Mouse (Mus musculus) forebrain, embryonic 14.5 days (tissue): Measurements from ENCODE around the gene Nav1. TPM values are rescaled to one million over a fixed set of nuclear protein-coding genes. Genes with fewer than 3 reads are reported as not detected.

Experiments
- ATAC-seq: fragments of 200-750 bp; cut with Nextera tagmentation; 2 replicates; pipeline ENCODE4 v1.8.0; 2017; ENCODE audit warnings: mild to moderate bottlenecking, moderate library complexity
- DNase-seq: peaks from one replicate; pipeline ENCODE4 v3.0.0-alpha.2; 2015; ENCODE audit warnings: low spot score
- H3K27ac ChIP-seq: fragments of 300-500 bp; sonication (generic); 2 replicates; pipeline ENCODE4 v1.5.1; 2014; ENCODE audit warnings: low read depth, mild to moderate bottlenecking, control low read depth, low read length, moderate library complexity
- H3K27me3 ChIP-seq: fragments of 300-500 bp; sonication (generic); replicated peaks from 2 replicates; pipeline ENCODE4 v1.6.1; 2014; ENCODE audit warnings: low read length, control low read depth, mixed read lengths; ENCODE audit not compliant: control insufficient read depth, insufficient read depth
- H3K36me3 ChIP-seq: fragments of 300-500 bp; sonication (generic); 2 replicates; pipeline ENCODE4 v1.6.1; 2014; ENCODE audit warnings: low read length, control low read depth; ENCODE audit not compliant: control insufficient read depth, insufficient read depth
- H3K4me1 ChIP-seq: fragments of 300-500 bp; sonication (generic); 2 replicates; pipeline ENCODE4 v1.6.1; 2014; ENCODE audit warnings: antibody characterized with exemption, low read length, control low read depth; ENCODE audit not compliant: control insufficient read depth, insufficient read depth
- H3K4me2 ChIP-seq: fragments of 300-500 bp; sonication (generic); 2 replicates; pipeline ENCODE4 v1.6.1; 2014; ENCODE audit warnings: mild to moderate bottlenecking, control low read depth, low read length
- H3K4me3 ChIP-seq: fragments of 300-500 bp; sonication (generic); 2 replicates; pipeline ENCODE4 v1.5.1; 2014; ENCODE audit warnings: low read depth, low read length, control low read depth
- H3K9ac ChIP-seq: fragments of 300-500 bp; sonication (generic); 2 replicates; pipeline ENCODE4 v1.6.1; 2014; ENCODE audit warnings: mild to moderate bottlenecking, low read length, control low read depth, moderate library complexity
- H3K9me3 ChIP-seq: fragments of 300-500 bp; sonication (generic); replicated peaks from 2 replicates; pipeline ENCODE4 v1.6.1; 2016; ENCODE audit warnings: low read length, control low read depth, mixed read lengths; ENCODE audit not compliant: control insufficient read depth
- WGBS: fragments of 180-500 bp; shearing (Covaris S2); extraction: QIAGEN DNeasy Blood & Tissue Kit; methylation state at CpG from one replicate; pipeline ENCODE4 v1.1.7; 2014; 5-methylcytosine and 5-hydroxymethylcytosine counted together
- polyA plus RNA-seq: library from polyadenylated mRNA; unstranded; fragments of >200 nt; fragmentation: Nextera tagmentation; extraction: Ambion mirVana; gene quantifications from 2 replicates; pipeline ENCODE4 v1.2.1, GENCODE M21; 2014

The Nav1 gene
- polyA plus RNA-seq, 1 experiment from 2014 or later: 26.1 TPM

DNA sequence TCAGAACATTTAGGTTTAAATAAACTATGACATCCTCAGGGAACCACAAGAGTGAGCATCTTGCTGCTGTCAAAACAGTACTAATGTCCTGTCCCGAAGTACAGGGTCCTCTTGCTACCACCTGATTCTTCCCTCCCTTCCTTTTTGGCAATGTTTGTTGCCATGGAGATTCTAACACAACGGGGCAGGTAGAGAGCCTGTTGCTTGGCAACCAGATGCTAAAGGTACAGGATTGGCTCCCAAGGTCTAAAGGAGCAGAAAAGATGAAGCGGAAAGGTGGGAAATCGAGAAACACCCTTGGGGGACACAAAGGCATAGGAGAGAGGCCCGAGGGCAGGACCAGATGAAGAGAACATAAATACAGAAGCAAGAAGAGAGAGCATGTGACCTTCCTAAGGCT, 17.6 kb upstream of the Nav1 start:
- peaks cover 7% of the 10 kb centered on the region; the same call in 1 of the 2 replicates for H3K4me1 ChIP-seq
- WGBS: 59% methylated on average over 5 of the region's 5 CpGs
- H3K9me3 ChIP-seq: no peaks in the 10 kb centered on the region
- H3K4me3 ChIP-seq: no peak overlapping the region
- H3K36me3 ChIP-seq: no peaks in the 10 kb centered on the region
- DNase-seq (no peak), ATAC-seq (no peak)
- H3K4me2 ChIP-seq: no peak overlapping the region
- H3K27me3 ChIP-seq: no peaks in the 10 kb centered on the region
- H3K27ac ChIP-seq: no peak overlapping the region
- H3K9ac ChIP-seq: no peak overlapping the region

DNA sequence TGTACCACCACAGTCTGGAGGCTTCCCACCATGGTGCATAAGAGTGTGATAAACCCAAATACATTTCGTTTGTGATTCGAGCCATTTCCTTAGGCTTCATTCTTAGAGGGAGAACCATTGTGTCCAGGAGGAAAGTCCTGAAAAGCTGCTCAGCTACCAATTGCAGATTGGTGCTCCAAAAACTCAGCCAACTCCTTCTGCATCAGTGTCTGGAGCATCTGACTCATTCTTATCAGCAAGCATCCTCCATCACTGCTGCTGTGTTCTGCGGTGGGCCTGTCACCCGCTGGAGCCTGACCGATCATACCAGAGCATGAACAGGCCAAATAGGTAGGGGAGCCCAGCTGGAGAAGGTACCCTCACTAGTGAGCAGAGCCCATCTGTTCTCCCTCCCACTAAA, 16.0 kb upstream of the Nav1 start:
- H3K4me1 ChIP-seq: peaks cover 7% of the 10 kb centered on the region; the same call in 1 of the 2 replicates
- H3K9ac ChIP-seq: no peak overlapping the region
- DNase-seq (no peak), ATAC-seq (no peak)
- H3K9me3 ChIP-seq: no peaks in the 10 kb centered on the region
- WGBS: 87% methylated on average over 5 of the region's 5 CpGs
- no peak overlapping the region for H3K27ac ChIP-seq
- H3K4me2 ChIP-seq: no peak overlapping the region
- H3K27me3 ChIP-seq: no peaks in the 10 kb centered on the region
- no peak overlapping the region for H3K4me3 ChIP-seq
- no peaks in the 10 kb centered on the region for H3K36me3 ChIP-seq

DNA sequence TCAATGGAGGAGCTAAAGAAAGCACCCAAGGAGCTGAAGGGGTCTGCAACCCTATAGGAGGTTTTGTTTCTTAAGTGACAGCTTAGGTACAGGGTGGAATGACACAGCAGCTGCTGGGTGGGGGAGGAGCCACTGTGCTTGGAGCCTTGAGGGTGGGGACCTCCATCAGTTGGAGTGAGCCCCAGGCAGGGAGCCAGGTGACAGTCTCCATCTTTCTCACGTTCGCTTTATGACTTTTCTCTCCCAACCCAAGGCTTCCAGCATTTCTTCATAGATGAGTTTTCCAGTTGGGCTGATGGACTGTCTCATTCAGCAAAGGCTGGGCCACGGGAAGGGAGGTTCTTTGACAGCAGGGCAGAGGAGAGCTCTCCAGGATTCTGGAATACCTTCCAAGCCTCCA, 14.2 kb upstream of the Nav1 start:
- no peak overlapping the region for H3K27ac ChIP-seq
- H3K4me3 ChIP-seq: no peak overlapping the region
- no peaks in the 10 kb centered on the region for H3K27me3 ChIP-seq
- no peak overlapping the region for H3K4me2 ChIP-seq
- 38% methylated on average over 3 of the region's 3 CpGs for WGBS
- H3K9me3 ChIP-seq: no peaks in the 10 kb centered on the region
- no peak overlapping the region for H3K9ac ChIP-seq
- no peaks in the 10 kb centered on the region for H3K36me3 ChIP-seq
- no peak for ATAC-seq
- DNase-seq: no peak
- H3K4me1 ChIP-seq: peaks cover 7% of the 10 kb centered on the region; the same call in 1 of the 2 replicates

DNA sequence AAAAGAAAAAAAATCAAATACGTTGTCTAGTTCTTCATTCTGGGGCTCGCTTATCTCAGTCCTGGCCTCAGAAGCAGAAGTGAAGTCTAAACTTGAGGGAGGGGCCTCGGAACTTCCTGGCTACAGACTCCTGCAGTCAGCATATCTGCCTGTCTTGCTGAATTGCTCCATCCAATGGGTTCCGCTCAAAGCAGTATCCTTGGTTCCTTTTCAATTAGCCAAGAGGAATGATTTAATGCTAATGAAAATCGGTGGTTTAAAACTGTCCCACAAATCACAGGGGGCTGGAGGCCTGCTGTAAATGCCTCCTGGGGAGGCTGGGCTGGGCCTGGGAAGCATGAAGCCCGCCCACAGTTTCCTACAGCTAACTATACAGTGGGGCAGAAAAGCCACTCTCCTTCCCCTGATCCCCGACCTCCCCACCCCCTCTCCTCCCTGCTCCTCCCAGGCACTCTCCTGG, 12.9 kb upstream of the Nav1 start:
- H3K9ac ChIP-seq: no peak overlapping the region
- peaks cover 13% of the 10 kb centered on the region; the same call in 1 of the 2 replicates for H3K4me1 ChIP-seq
- H3K4me2 ChIP-seq: no peak overlapping the region
- ATAC-seq (no peak), DNase-seq (no peak)
- no peaks in the 10 kb centered on the region for H3K9me3 ChIP-seq
- no peaks in the 10 kb centered on the region for H3K27me3 ChIP-seq
- no peaks in the 10 kb centered on the region for H3K36me3 ChIP-seq
- H3K27ac ChIP-seq: no peak overlapping the region
- H3K4me3 ChIP-seq: no peak overlapping the region
- 17% methylated on average over 7 of the region's 7 CpGs for WGBS

DNA sequence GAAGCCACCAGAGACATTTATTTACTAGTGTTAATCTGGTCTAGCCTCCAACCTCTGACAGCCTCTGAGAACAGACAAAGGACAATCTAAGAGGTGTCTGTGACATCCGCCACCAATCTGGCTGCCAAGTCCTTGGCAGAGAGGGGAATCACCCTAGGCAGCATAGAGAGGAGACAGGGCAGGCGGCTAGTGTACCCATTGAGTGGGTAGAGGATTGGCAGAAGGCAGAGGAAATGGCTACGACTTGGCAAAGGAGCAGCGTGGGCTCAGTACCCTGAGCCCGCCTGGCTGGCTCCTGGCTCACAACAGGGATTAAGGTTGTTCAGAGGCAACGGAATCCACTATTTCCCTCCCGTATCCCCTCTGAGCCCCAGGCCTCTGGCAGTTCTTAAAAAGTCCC, 12.0 kb upstream of the Nav1 start:
- H3K36me3 ChIP-seq: no peaks in the 10 kb centered on the region
- H3K27ac ChIP-seq: no peak overlapping the region
- peaks cover 13% of the 10 kb centered on the region; the same call in 1 of the 2 replicates for H3K4me1 ChIP-seq
- DNase-seq (peak; percentile 33), ATAC-seq (no peak)
- no peak overlapping the region for H3K9ac ChIP-seq
- no peaks in the 10 kb centered on the region for H3K9me3 ChIP-seq
- H3K27me3 ChIP-seq: no peaks in the 10 kb centered on the region
- WGBS: 27% methylated on average over 7 of the region's 7 CpGs
- no peak overlapping the region for H3K4me2 ChIP-seq
- H3K4me3 ChIP-seq: no peak overlapping the region

DNA sequence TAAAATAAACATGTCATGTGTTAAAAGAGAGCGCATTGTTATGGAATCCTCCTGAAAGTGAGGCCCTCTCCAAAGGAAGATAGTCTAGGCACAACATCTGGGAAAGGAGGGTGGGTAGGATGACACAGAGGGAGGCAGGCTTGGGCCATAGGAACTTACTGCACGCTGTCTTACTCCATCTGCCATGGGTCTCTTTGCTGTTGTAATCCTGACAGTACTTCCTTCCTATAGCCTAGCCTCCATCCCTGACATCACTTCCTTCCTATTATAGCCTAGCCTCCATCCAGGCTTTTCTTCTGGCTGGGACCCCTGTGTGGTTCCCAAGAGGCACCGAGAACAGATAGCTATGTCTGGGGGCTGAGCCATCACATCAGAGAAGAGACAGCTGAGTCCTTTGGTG, 10.2 kb upstream of the Nav1 start:
- no peak for ATAC-seq
- no peak for DNase-seq
- H3K4me2 ChIP-seq: no peak overlapping the region
- peaks cover 13% of the 10 kb centered on the region; the same call in 1 of the 2 replicates for H3K4me1 ChIP-seq
- H3K9ac ChIP-seq: no peak overlapping the region
- H3K27ac ChIP-seq: no peak overlapping the region
- no peaks in the 10 kb centered on the region for H3K9me3 ChIP-seq
- WGBS: 86% methylated on average over 3 of the region's 3 CpGs
- H3K36me3 ChIP-seq: no peaks in the 10 kb centered on the region
- H3K27me3 ChIP-seq: no peaks in the 10 kb centered on the region
- H3K4me3 ChIP-seq: no peak overlapping the region

DNA sequence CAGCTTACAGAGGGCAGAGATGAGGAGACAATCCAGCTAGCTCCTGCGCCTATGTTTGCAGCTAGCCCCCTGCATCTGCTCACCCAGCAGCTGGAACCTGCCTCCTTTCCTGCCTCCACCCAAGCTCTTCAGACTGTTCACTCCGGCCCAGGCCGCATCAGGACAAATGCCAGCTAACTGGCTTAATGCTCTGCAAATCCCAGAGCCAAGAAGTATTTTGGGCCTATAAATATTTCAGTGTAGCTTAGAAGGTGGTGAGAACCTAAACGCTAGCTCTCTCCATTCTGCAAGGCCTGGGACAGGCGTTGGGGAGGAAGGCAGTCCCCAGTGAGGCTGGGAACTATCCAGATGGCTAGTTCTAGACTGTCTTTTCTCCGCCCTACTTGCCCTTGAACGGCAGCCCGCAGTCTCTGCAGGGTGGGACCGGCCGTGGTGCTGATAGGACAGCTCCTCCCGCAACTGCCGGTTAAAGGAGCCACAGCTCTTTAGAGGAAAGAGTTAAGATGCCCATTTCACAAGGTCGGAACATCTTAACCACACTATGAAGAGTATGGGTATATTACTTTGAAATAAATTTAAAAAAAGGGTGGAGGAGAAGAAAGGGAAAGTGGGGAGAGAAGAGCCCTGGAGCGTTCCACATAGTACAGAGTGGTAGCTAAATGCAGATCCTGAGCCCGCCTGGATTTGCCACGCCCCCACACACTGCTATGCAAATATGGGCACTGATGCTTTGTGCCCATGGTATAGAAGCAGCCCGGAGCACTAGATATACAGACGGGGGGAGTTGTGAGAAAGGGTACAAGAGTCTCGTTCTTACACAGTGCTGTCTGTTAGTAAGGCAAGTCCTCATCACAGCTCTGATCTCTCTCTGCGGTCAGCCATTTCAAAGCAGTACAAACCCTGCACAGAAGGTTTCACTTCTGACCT, 8.9 kb upstream of the Nav1 start:
- Histone ChIP-seq H3K36me3 (no peaks in the 10 kb centered on the region), H3K9me3 (no peaks in the 10 kb centered on the region), H3K9ac (0 out of 2 replicates have a peak overlapping the region, but pooled peaks have one; percentile 1), H3K4me2 (peak overlapping the region; percentile 18), H3K4me3 (no peak overlapping the region), H3K27ac (peak overlapping the region; percentile 41; the same call in 1 of the 2 replicates), H3K27me3 (no peaks in the 10 kb centered on the region), H3K4me1 (peaks cover 6% of the 10 kb centered on the region; the same call in 1 of the 2 replicates)
- ATAC-seq: peak; percentile 93
- peak; percentile 69 for DNase-seq
- WGBS: 15% methylated on average over 20 of the region's 20 CpGs

DNA sequence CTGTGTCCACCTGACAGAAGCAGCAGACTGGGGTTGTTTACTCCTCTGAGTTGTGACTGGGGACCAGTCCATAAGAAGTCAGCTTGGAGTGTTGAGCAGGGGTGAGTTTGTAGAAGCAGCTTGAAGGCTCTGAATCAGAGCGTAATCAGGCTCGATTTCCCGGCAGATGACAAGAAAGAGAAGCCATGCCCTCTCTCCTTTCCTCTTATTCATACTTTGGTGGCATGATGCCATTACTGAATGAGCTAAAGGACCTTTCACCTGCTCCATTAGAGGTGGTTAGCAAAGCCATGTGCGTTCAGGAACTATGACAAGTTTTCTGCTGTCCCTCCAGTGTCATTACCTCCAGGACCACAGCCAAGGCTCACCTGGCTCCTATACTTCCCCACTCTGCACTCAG, 2.5 kb upstream of the Nav1 start:
- DNase-seq (no peak), ATAC-seq (no peak)
- Histone ChIP-seq H3K4me2 (no peak overlapping the region), H3K27me3 (no peaks in the 10 kb centered on the region), H3K27ac (no peak overlapping the region), H3K9me3 (no peaks in the 10 kb centered on the region), H3K9ac (no peak overlapping the region), H3K4me3 (no peak overlapping the region), H3K36me3 (no peaks in the 10 kb centered on the region), H3K4me1 (peaks cover 3% of the 10 kb centered on the region; the same call in 1 of the 2 replicates)
- 71% methylated on average over 4 of the region's 4 CpGs for WGBS
